Mouse (Mus musculus): ENCODE results near the gene Rftn1. TPM values are rescaled to one million over a fixed set of nuclear protein-coding genes. Genes with fewer than 3 reads are reported as not detected.
A peak's percentile ranks its signal among the peaks of the same experiment; 100 is the strongest.

Rftn1 gene
- polyA plus RNA-seq, 1 experiment, result 102 TPM

- Histone ChIP-seq H3K4me3 (ENCODE audit: control insufficient read depth, insufficient read depth, low read length) (no peak overlapping the region), H3K36me3 (ENCODE audit: control insufficient read depth, insufficient read depth, low read length) (no peaks in the 10 kb centered on the region), H3K4me1 (replicated peaks; ENCODE audit: control insufficient read depth, insufficient read depth, low read length) (no peaks in the 10 kb centered on the region), H3K27ac (ENCODE audit: control insufficient read depth, insufficient read depth, low read length) (no peak overlapping the region), H3K27me3 (ENCODE audit: control insufficient read depth, insufficient read depth, low read length) (no peaks in the 10 kb centered on the region)
- DNase-seq, result peak; percentile 15
- 78% methylated on average over 6 of the region's 6 CpGs for WGBS
- 0 out of 2 replicates have a peak, but pooled peaks have one; percentile 26 for TF ChIP-seq CTCF (IDR thresholded peaks at IDR 0.05; ENCODE audit: borderline replicate concordance, control insufficient read depth, extremely low read depth, insufficient read depth, low read length, poor library complexity)
- TF ChIP-seq POLR2A (IDR thresholded peaks at IDR 0.05; ENCODE audit: control insufficient read depth, extremely low read depth, insufficient read depth, low read length, poor library complexity), result no peak
Observed at GRCm38 (mm10) chr17:49942674-49943073, 247.8 kb downstream of the Rftn1 start.

Other genes starting within 250 kb of the Rftn1 start
- 0.05 and 0.06 TPM in 2 replicates for gene Dazl, start 103.0 kb upstream of the Rftn1 start, polyA plus RNA-seq (2012; rRNA removed)

All from thymus, adult 2 months (tissue).